Mouse (Mus musculus): ENCODE data around the gene Ifngr2. TPM values are rescaled to one million over a fixed set of nuclear protein-coding genes. Genes with fewer than 3 reads are reported as not detected.

The Ifngr2 gene
- polyA plus RNA-seq, 1 experiment from 2014 or later = 22.2 TPM

DNA sequence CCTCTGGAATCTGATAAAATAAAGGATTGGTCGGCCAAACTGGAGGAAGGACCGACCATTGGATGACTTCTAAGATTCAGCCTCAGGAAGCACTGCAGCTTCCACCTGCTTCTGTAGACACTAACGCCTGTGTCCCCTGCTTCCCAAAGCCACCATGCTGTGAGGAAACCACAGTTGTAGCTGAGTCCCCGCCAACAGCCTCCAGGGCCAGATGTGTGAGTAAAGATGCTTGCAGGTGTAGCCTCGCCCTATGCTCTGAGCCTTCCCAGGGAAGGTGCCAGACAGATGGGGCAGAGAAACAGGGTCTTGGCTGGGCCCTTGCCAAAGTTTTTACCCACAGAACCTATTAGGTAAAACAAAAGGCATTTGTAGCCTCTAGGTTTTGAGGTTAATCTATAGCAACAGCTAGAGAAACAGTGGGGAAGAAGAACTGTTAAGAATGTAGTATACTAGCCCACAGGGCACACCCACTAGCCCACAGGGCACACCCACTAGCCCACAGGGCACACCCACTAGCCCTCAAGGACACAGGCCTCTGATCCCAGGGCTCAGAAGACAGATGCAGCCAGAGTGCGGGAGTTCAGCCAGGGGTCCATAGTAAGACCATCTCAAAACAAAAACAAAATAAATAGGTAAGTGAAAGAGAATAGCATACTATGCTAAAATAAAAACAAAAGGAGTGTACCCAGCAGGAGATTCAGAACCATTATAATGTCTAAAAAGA, 41.0 kb downstream of the Ifngr2 start:
- Histone ChIP-seq H3K9me3 (replicated peaks; ENCODE audit: control insufficient read depth, low read length) (no peaks in the 10 kb centered on the region), H3K4me1 (ENCODE audit: control insufficient read depth, low read depth, low read length) (peaks cover 3% of the 10 kb centered on the region; the same call in 1 of the 2 replicates), H3K4me3 (ENCODE audit: low read depth, low read length) (no peak overlapping the region), H3K9ac (ENCODE audit: low read depth, low read length) (no peak overlapping the region), H3K4me2 (ENCODE audit: low read depth, low read length) (no peak overlapping the region), H3K27ac (ENCODE audit: low read length) (no peak overlapping the region), H3K27me3 (ENCODE audit: control insufficient read depth, insufficient read depth, low read depth, low read length) (no peaks in the 10 kb centered on the region), H3K36me3 (ENCODE audit: control insufficient read depth, insufficient read depth) (no peaks in the 10 kb centered on the region)
- ATAC-seq (ENCODE audit: low read depth) = no peak; the same call in 1 of the 2 replicates
- WGBS (ENCODE audit: insufficient replicate concordance) = 55% methylated on average over 6 of the region's 6 CpGs

GRCm38 (mm10) chr16:91588703-91589102, 41.8 kb downstream of the Ifngr2 start:
- Histone ChIP-seq H3K4me1 (ENCODE audit: control insufficient read depth, low read depth, low read length) (peaks cover 3% of the 10 kb centered on the region; the same call in 1 of the 2 replicates), H3K9me3 (replicated peaks; ENCODE audit: control insufficient read depth, low read length) (no peaks in the 10 kb centered on the region), H3K36me3 (ENCODE audit: control insufficient read depth, insufficient read depth) (no peaks in the 10 kb centered on the region), H3K27me3 (ENCODE audit: control insufficient read depth, insufficient read depth, low read depth, low read length) (no peaks in the 10 kb centered on the region), H3K9ac (ENCODE audit: low read depth, low read length) (no peak overlapping the region), H3K27ac (ENCODE audit: low read length) (no peak overlapping the region), H3K4me2 (ENCODE audit: low read depth, low read length) (no peak overlapping the region), H3K4me3 (ENCODE audit: low read depth, low read length) (no peak overlapping the region)
- WGBS (ENCODE audit: insufficient replicate concordance) = 67% methylated on average over 3 of the region's 3 CpGs
- ATAC-seq (ENCODE audit: low read depth) = no peak

DNA sequence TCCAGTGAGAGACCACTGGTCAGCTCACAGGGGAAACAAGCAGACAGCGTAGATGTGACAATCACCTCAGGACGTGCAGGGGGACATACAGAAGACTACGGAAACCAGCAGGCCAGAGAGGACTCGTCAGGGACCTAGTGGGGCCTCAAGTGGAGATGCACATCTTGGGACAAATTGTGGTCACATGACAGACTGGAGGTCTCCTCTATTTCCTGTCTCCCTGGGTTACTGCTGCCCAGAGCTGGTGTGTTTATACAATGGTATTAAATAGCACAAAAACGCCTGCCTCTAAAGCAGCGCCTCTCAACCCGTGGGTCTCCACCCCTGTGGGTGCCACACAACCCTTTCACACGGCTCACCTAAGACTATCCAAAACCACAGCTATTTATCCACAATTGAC, 45.3 kb downstream of the Ifngr2 start:
- H3K4me3 ChIP-seq (ENCODE audit: low read depth, low read length) = no peak overlapping the region
- no peaks in the 10 kb centered on the region for H3K36me3 ChIP-seq (ENCODE audit: control insufficient read depth, insufficient read depth)
- H3K9ac ChIP-seq (ENCODE audit: low read depth, low read length) = no peak overlapping the region
- 50% methylated on average over 8 of the region's 8 CpGs for WGBS (ENCODE audit: insufficient replicate concordance)
- H3K9me3 ChIP-seq (replicated peaks; ENCODE audit: control insufficient read depth, low read length) = no peaks in the 10 kb centered on the region
- H3K4me2 ChIP-seq (ENCODE audit: low read depth, low read length) = no peak overlapping the region
- ATAC-seq (ENCODE audit: low read depth) = no peak
- H3K4me1 ChIP-seq (ENCODE audit: control insufficient read depth, low read depth, low read length) = peaks cover 15% of the 10 kb centered on the region
- H3K27ac ChIP-seq (ENCODE audit: low read length) = no peak overlapping the region
- H3K27me3 ChIP-seq (ENCODE audit: control insufficient read depth, insufficient read depth, low read depth, low read length) = no peaks in the 10 kb centered on the region

DNA sequence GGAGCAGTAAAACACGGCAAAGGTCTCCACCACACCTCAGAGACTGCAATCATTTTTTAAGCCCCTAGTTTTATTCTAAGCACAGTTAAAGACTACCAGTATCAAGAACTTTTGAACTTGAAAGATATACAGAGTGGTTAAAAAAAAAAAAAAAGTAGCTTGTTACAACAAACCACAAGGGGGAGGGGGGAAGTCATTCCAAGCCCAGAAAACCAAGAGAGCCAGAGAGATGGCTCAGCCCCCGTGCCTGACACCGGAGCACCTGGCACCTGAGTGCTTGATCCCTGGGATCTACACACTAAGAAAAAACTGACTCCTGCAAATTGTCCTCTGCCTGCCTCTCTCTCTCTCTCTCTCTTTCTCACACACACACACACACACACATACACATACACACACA, 46.4 kb downstream of the Ifngr2 start:
- Histone ChIP-seq H3K27me3 (ENCODE audit: control insufficient read depth, insufficient read depth, low read depth, low read length) (peaks cover 4% of the 10 kb centered on the region), H3K4me2 (ENCODE audit: low read depth, low read length) (no peak overlapping the region), H3K27ac (ENCODE audit: low read length) (no peak overlapping the region), H3K36me3 (ENCODE audit: control insufficient read depth, insufficient read depth) (no peaks in the 10 kb centered on the region), H3K9me3 (replicated peaks; ENCODE audit: control insufficient read depth, low read length) (no peaks in the 10 kb centered on the region), H3K4me1 (ENCODE audit: control insufficient read depth, low read depth, low read length) (peaks cover 16% of the 10 kb centered on the region), H3K9ac (ENCODE audit: low read depth, low read length) (no peak overlapping the region), H3K4me3 (ENCODE audit: low read depth, low read length) (no peak overlapping the region)
- ATAC-seq (ENCODE audit: low read depth) = no peak
- WGBS (ENCODE audit: insufficient replicate concordance) = 48% methylated on average over 3 of the region's 3 CpGs

- Histone ChIP-seq H3K27ac (ENCODE audit: low read length) (no peak overlapping the region), H3K9ac (ENCODE audit: low read depth, low read length) (no peak overlapping the region), H3K9me3 (replicated peaks; ENCODE audit: control insufficient read depth, low read length) (no peaks in the 10 kb centered on the region), H3K4me1 (ENCODE audit: control insufficient read depth, low read depth, low read length) (peaks cover 16% of the 10 kb centered on the region), H3K36me3 (ENCODE audit: control insufficient read depth, insufficient read depth) (no peaks in the 10 kb centered on the region), H3K27me3 (ENCODE audit: control insufficient read depth, insufficient read depth, low read depth, low read length) (peaks cover 14% of the 10 kb centered on the region), H3K4me2 (ENCODE audit: low read depth, low read length) (no peak overlapping the region), H3K4me3 (ENCODE audit: low read depth, low read length) (no peak overlapping the region)
- WGBS (ENCODE audit: insufficient replicate concordance) = 85% methylated on average over 6 of the region's 6 CpGs
- ATAC-seq (ENCODE audit: low read depth) = no peak
Measured at GRCm38 (mm10) chr16:91595076-91595475, 48.2 kb downstream of the Ifngr2 start.

- H3K9me3 ChIP-seq (replicated peaks; ENCODE audit: control insufficient read depth, low read length) = no peaks in the 10 kb centered on the region
- peak overlapping the region; percentile 74 for H3K4me3 ChIP-seq (ENCODE audit: low read depth, low read length)
- peaks cover 18% of the 10 kb centered on the region for H3K4me1 ChIP-seq (ENCODE audit: control insufficient read depth, low read depth, low read length)
- H3K27me3 ChIP-seq (ENCODE audit: control insufficient read depth, insufficient read depth, low read depth, low read length) = peaks cover 14% of the 10 kb centered on the region
- no peaks in the 10 kb centered on the region for H3K36me3 ChIP-seq (ENCODE audit: control insufficient read depth, insufficient read depth)
- peak overlapping the region; percentile 74 for H3K9ac ChIP-seq (ENCODE audit: low read depth, low read length)
- peak overlapping the region; percentile 97 for H3K4me2 ChIP-seq (ENCODE audit: low read depth, low read length)
- WGBS (ENCODE audit: insufficient replicate concordance) = 10% methylated on average over 9 of the region's 9 CpGs
- H3K27ac ChIP-seq (ENCODE audit: low read length) = no peak overlapping the region
- ATAC-seq (ENCODE audit: low read depth) = no peak
Measured at GRCm38 (mm10) chr16:91596397-91596778, 49.5 kb downstream of the Ifngr2 start.

DNA sequence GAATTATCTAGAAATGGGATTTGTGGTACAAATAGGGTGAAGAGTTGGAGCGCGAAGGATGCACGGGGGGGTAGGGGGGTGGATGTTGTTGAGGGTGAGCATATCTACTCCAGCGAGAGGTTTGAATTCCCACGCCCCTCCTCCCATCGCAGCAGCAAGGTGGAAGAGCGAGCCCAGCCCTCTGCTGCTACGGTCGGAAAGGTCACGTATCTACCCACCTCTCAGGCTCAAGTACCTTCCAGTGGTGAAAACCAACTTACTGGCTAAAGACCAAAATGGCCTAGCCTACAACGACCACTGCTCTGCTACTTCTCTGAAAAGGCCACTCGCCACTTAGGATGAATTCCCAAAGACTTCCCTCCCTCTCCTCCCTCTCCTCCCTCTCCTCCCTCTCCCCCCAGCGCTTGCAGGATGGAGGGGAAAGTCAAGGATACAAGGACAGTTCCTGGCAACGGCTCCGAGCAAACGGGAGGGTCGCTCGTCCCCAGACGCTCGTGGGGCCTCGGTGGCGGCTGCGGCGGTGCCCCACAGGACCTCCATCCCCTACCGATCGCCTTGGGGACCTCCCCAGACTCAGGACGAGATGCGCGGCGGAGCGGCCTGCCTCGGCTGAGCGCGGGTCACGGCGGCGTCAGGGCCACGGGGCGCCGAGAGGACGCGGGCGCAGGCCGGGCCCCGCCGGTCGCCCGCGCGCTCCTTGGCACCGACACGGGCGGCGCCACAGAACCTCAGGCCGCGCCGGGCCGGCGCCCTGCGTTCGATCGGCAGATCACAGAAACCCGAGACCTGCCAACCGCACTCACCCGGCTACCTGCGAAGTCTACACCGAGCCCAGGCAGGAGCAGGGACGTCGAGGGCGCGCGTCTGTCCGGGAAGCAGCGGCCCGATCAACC, 50.2 kb downstream of the Ifngr2 start:
- Histone ChIP-seq H3K4me2 (ENCODE audit: low read depth, low read length) (peak overlapping the region; percentile 97), H3K4me1 (ENCODE audit: control insufficient read depth, low read depth, low read length) (peaks cover 18% of the 10 kb centered on the region), H3K36me3 (ENCODE audit: control insufficient read depth, insufficient read depth) (no peaks in the 10 kb centered on the region), H3K27ac (ENCODE audit: low read length) (0 out of 2 replicates have a peak overlapping the region, but pooled peaks have one; percentile 35), H3K27me3 (ENCODE audit: control insufficient read depth, insufficient read depth, low read depth, low read length) (peaks cover 14% of the 10 kb centered on the region), H3K9me3 (replicated peaks; ENCODE audit: control insufficient read depth, low read length) (no peaks in the 10 kb centered on the region), H3K9ac (ENCODE audit: low read depth, low read length) (peak overlapping the region; percentile 74), H3K4me3 (ENCODE audit: low read depth, low read length) (peak overlapping the region; percentile 74)
- WGBS (ENCODE audit: insufficient replicate concordance) = under 1% methylated on average over 75 of the region's 75 CpGs
- peak; percentile 54 for ATAC-seq (ENCODE audit: low read depth)

DNA sequence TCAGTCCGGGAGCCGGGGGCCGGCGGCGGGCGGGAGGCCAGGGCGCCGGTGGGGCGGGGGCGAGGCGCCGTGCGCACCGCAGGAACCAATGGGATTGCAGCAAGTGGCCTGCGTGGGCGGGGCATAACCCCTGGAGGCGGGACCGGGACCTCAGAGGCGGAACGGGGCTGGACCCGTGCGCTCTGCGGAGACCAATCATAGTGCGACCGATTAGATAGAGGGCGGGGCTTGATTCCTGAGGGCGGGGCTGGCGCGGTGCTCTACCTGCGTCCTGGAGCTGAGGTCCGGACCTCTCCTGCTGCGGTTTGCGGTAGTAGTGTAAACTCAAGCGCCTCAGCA, 50.8 kb downstream of the Ifngr2 start, which contains the start of gene Tmem50b:
Gene Tmem50b (minus strand): TSS at position 129 of the 339 bp plus-strand sequence.
- Histone ChIP-seq H3K27ac (ENCODE audit: low read length) (0 out of 2 replicates have a peak within 1 kb of the TSS, but pooled peaks have one; percentile 35), H3K36me3 (ENCODE audit: control insufficient read depth, insufficient read depth) (no peaks in the 10 kb centered on the region), H3K4me2 (ENCODE audit: low read depth, low read length) (peak within 1 kb of the TSS; percentile 97), H3K9me3 (replicated peaks; ENCODE audit: control insufficient read depth, low read length) (no peaks in the 10 kb centered on the region), H3K9ac (ENCODE audit: low read depth, low read length) (peak within 1 kb of the TSS; percentile 74), H3K4me3 (ENCODE audit: low read depth, low read length) (peak within 1 kb of the TSS; percentile 74), H3K4me1 (ENCODE audit: control insufficient read depth, low read depth, low read length) (peaks cover 18% of the 10 kb centered on the region), H3K27me3 (ENCODE audit: control insufficient read depth, insufficient read depth, low read depth, low read length) (peaks cover 14% of the 10 kb centered on the region)
- peak; percentile 98 for ATAC-seq (ENCODE audit: low read depth)
- under 1% methylated on average over 34 of the region's 34 CpGs for WGBS (ENCODE audit: insufficient replicate concordance)

- no peaks in the 10 kb centered on the region for H3K36me3 ChIP-seq (ENCODE audit: control insufficient read depth, insufficient read depth)
- H3K4me3 ChIP-seq (ENCODE audit: low read depth, low read length) = no peak overlapping the region
- H3K4me1 ChIP-seq (ENCODE audit: control insufficient read depth, low read depth, low read length) = peaks cover 18% of the 10 kb centered on the region
- no peak for ATAC-seq (ENCODE audit: low read depth)
- H3K27me3 ChIP-seq (ENCODE audit: control insufficient read depth, insufficient read depth, low read depth, low read length) = peaks cover 14% of the 10 kb centered on the region
- H3K4me2 ChIP-seq (ENCODE audit: low read depth, low read length) = no peak overlapping the region
- no peak overlapping the region for H3K9ac ChIP-seq (ENCODE audit: low read depth, low read length)
- H3K27ac ChIP-seq (ENCODE audit: low read length) = no peak overlapping the region
- no peaks in the 10 kb centered on the region for H3K9me3 ChIP-seq (replicated peaks; ENCODE audit: control insufficient read depth, low read length)
Measured at GRCm38 (mm10) chr16:91599242-91599641, 52.4 kb downstream of the Ifngr2 start.
